Mouse (Mus musculus) CH12.LX (cell line): Measurements from ENCODE around the gene Gm10645.

Experiments
- CTCF ChIP-seq, 2 experiments: IDR thresholded peaks in 1 of 2; conservative IDR thresholded peaks in 1 of 2; 2 replicates each; pipeline ENCODE4 v1.5.1; 2011 to 2012; ENCODE audit warnings: low read depth in 2 of 2, low read length in 2 of 2, improper control_type of control experiment in 1 of 2, inconsistent platforms in 1 of 2, mild to moderate bottlenecking in 1 of 2, moderate library complexity in 1 of 2
- JUN ChIP-seq: IDR thresholded peaks from 2 replicates; pipeline ENCODE4 v1.6.1; 2011; ENCODE audit warnings: low read depth, mild to moderate bottlenecking, low read length, improper control_type of control experiment, moderate library complexity; ENCODE audit not compliant: insufficient read depth
- MAX ChIP-seq: IDR thresholded peaks from 2 replicates; pipeline ENCODE4 v1.6.1; 2011; ENCODE audit warnings: low read length, improper control_type of control experiment
- POLR2A ChIP-seq: IDR thresholded peaks from 2 replicates; pipeline ENCODE4 v1.6.1; 2011; ENCODE audit warnings: low read depth, mild to moderate bottlenecking, improper control_type of control experiment, low read length
- TBP ChIP-seq: conservative IDR thresholded peaks from 2 replicates; pipeline ENCODE4 v1.6.1; 2011; ENCODE audit warnings: low read depth, low read length, improper control_type of control experiment
- USF1 ChIP-seq: IDR thresholded peaks from 2 replicates; pipeline ENCODE4 v1.6.1; 2014; ENCODE audit warnings: low read depth, mild to moderate bottlenecking, inconsistent platforms, low read length, improper control_type of control experiment
- ZKSCAN1 ChIP-seq: IDR thresholded peaks from 2 replicates; pipeline ENCODE4 v1.6.1; 2012; ENCODE audit warnings: low read depth, inconsistent platforms, low read length, improper control_type of control experiment, borderline replicate concordance

DNA sequence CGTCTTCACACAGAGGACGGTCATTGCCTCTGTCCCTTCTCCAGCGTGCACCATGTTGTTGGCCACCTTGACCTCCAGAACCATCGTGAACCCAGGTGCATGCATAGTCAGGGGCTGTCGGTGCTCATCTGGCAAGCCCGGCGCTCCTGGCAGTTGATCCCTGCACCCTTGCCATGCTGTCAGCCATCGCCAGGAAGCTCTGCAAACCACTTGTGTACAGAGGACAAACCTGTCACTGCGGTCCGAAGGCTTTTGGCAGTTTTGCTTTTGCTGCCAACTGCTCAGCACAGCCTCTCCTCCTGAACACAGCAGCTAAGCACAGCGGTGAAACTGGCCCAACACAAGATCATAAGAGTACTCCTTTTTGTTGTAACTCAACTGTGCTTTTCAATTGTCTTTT is 37.0 kb upstream of the Gm10645 start:
- TF ChIP-seq USF1: no peak
- no peak for TF ChIP-seq MAX
- no peak for TF ChIP-seq TBP
- no peak for TF ChIP-seq CTCF (conservative IDR thresholded peaks at IDR 0.05 in 1 of 2, IDR thresholded peaks at IDR 0.05 in 1 of 2; ENCODE audit: low read depth in 2 of 2, low read length in 2 of 2)
- no peak for TF ChIP-seq ZKSCAN1
- TF ChIP-seq JUN: no peak
- TF ChIP-seq POLR2A: no peak
